Mouse (Mus musculus) megakaryocyte-erythroid progenitor cell, adult 5-6 weeks (primary cell): ENCODE data around the gene Asf1b. TPM values are rescaled to one million over a fixed set of nuclear protein-coding genes. Genes with fewer than 3 reads are reported as not detected.
A peak's percentile ranks its signal among the peaks of the same experiment; 100 is the strongest.

Source experiments
- ATAC-seq: replicated peaks from 2 replicates; pipeline ENCODE4 v1.8.0; 2016; ENCODE audit warnings: mild to moderate bottlenecking, inconsistent platforms; ENCODE audit not compliant: severe bottlenecking, poor library complexity, low FRiP score, low TSS enrichment
- total RNA-seq, 2 experiments: library from RNA; stranded (forward) in 1 of 2; stranded (reverse) in 1 of 2; fragments of 200-1000, 215-1000 nt in 1 of 2; fragments of >200 nt in 1 of 2; fragmentation: Nextera tagmentation in 1 of 2; gene quantifications; 2 replicates each; pipeline ENCODE4 v1.2.3; 2014 to 2017

The Asf1b gene
- total RNA-seq, 2 experiments from 2014 or later: 36.5 to 64.6 TPM

- peak; percentile 28; the same call in 1 of the 2 replicates for ATAC-seq
These were observed 55.6 kb downstream of the Asf1b start for GRCm38 (mm10) chr8:84010625-84011611.

- peak; percentile 54 for ATAC-seq
These were observed 56.6 kb downstream of the Asf1b start, which contains the start of gene 2210011C24Rik for GRCm38 (mm10) chr8:84011705-84012498. TSS of gene 2210011C24Rik (minus strand) at chr8:84012171.

- no peak for ATAC-seq
These were observed 57.3 kb downstream of the Asf1b start for GRCm38 (mm10) chr8:84012499-84013165.

GRCm38 (mm10) chr8:84015833-84016232 lies 60.5 kb downstream of the Asf1b start:
- ATAC-seq: no peak

- ATAC-seq: no peak
These were observed 64.4 kb downstream of the Asf1b start for GRCm38 (mm10) chr8:84019738-84020137.

Other genes with a start within 250 kb of the Asf1b start
- 205 and 224 TPM in 2 replicates for gene Ddx39, start 240.3 kb upstream of the Asf1b start, total RNA-seq (2014; fragmentation: Nextera tagmentation)
- 154 and 213 TPM in 2 replicates for gene Ddx39, start 240.3 kb upstream of the Asf1b start, total RNA-seq (2017)
- 44.3 and 63.7 TPM in 2 replicates for gene Adgre5, start 214.2 kb upstream of the Asf1b start, total RNA-seq (2014; fragmentation: Nextera tagmentation)
- gene Adgre5, start 214.2 kb upstream of the Asf1b start, total RNA-seq (2017): 46.9 and 64.8 TPM in 2 replicates
- gene Adgrl1, start 55.4 kb upstream of the Asf1b start, total RNA-seq (2014; fragmentation: Nextera tagmentation): 25.2 and 28.8 TPM in 2 replicates
- gene Adgrl1, start 55.4 kb upstream of the Asf1b start, total RNA-seq (2017): 7.9 and 13.2 TPM in 2 replicates
- not detected in 2 replicates for gene Gm10644, start 302 bp upstream of the Asf1b start, total RNA-seq (2014; fragmentation: Nextera tagmentation)
- not detected in 2 replicates for gene Gm10644, start 302 bp upstream of the Asf1b start, total RNA-seq (2017)
- gene Prkaca, start 17.5 kb downstream of the Asf1b start, total RNA-seq (2014; fragmentation: Nextera tagmentation): 35.2 and 49.4 TPM in 2 replicates
- gene Prkaca, start 17.5 kb downstream of the Asf1b start, total RNA-seq (2017): 22.1 and 31.1 TPM in 2 replicates
- 103 and 123 TPM in 2 replicates for gene Samd1, start 42.2 kb downstream of the Asf1b start, total RNA-seq (2014; fragmentation: Nextera tagmentation)
- 57.4 and 79.8 TPM in 2 replicates for gene Samd1, start 42.2 kb downstream of the Asf1b start, total RNA-seq (2017)
- gene 1700067K01Rik, start 46.0 kb downstream of the Asf1b start, total RNA-seq (2014; fragmentation: Nextera tagmentation): 1.4 and 2.3 TPM in 2 replicates
- 0.76 and 2.3 TPM in 2 replicates for gene 1700067K01Rik, start 46.0 kb downstream of the Asf1b start, total RNA-seq (2017)
- not detected in 2 replicates for gene 2210011C24Rik, start 56.7 kb downstream of the Asf1b start, total RNA-seq (2014; fragmentation: Nextera tagmentation)
- gene 2210011C24Rik, start 56.7 kb downstream of the Asf1b start, total RNA-seq (2017): not detected in 2 replicates
- not detected in 2 replicates for gene Palm3, start 66.0 kb downstream of the Asf1b start, total RNA-seq (2014; fragmentation: Nextera tagmentation)
- 0.30 TPM in 1 of 2 replicates, not detected in the other for gene Palm3, start 66.0 kb downstream of the Asf1b start, total RNA-seq (2017)
- gene Il27ra, start 87.1 kb downstream of the Asf1b start, total RNA-seq (2014; fragmentation: Nextera tagmentation): 16.0 and 24.2 TPM in 2 replicates
- gene Il27ra, start 87.1 kb downstream of the Asf1b start, total RNA-seq (2017): 4.5 TPM in 2 replicates
- gene Rln3, start 89.5 kb downstream of the Asf1b start, total RNA-seq (2014; fragmentation: Nextera tagmentation): not detected in 2 replicates
- not detected in 2 replicates for gene Rln3, start 89.5 kb downstream of the Asf1b start, total RNA-seq (2017)
- 3.3 TPM in 1 of 2 replicates, not detected in the other for gene Gm10643, start 109.6 kb downstream of the Asf1b start, total RNA-seq (2014; fragmentation: Nextera tagmentation)
- gene Gm10643, start 109.6 kb downstream of the Asf1b start, total RNA-seq (2017): 1.6 and 4.2 TPM in 2 replicates
- gene Rfx1, start 111.3 kb downstream of the Asf1b start, total RNA-seq (2014; fragmentation: Nextera tagmentation): 10.2 and 11.9 TPM in 2 replicates
- 2.1 and 3.7 TPM in 2 replicates for gene Rfx1, start 111.3 kb downstream of the Asf1b start, total RNA-seq (2017)
- gene Dcaf15, start 149.3 kb downstream of the Asf1b start, total RNA-seq (2014; fragmentation: Nextera tagmentation): 27.0 and 27.3 TPM in 2 replicates
- gene Dcaf15, start 149.3 kb downstream of the Asf1b start, total RNA-seq (2017): 14.1 and 16.3 TPM in 2 replicates
- gene Podnl1, start 170.5 kb downstream of the Asf1b start, total RNA-seq (2014; fragmentation: Nextera tagmentation): 0.79 TPM in 1 of 2 replicates, not detected in the other
- 0.14 TPM in 1 of 2 replicates, not detected in the other for gene Podnl1, start 170.5 kb downstream of the Asf1b start, total RNA-seq (2017)
- 8.6 and 10.7 TPM in 2 replicates for gene Cc2d1a, start 192.4 kb downstream of the Asf1b start, total RNA-seq (2014; fragmentation: Nextera tagmentation)
- gene Cc2d1a, start 192.4 kb downstream of the Asf1b start, total RNA-seq (2017): 3.2 and 6.9 TPM in 2 replicates
- gene 4930432K21Rik, start 192.5 kb downstream of the Asf1b start, total RNA-seq (2014; fragmentation: Nextera tagmentation): 0.49 and 0.50 TPM in 2 replicates
- 1.1 and 1.7 TPM in 2 replicates for gene 4930432K21Rik, start 192.5 kb downstream of the Asf1b start, total RNA-seq (2017)
- 2.9 and 5.0 TPM in 2 replicates for gene Nanos3, start 229.7 kb downstream of the Asf1b start, total RNA-seq (2014; fragmentation: Nextera tagmentation)
- not detected in 2 replicates for gene Nanos3, start 229.7 kb downstream of the Asf1b start, total RNA-seq (2017)